Mouse (Mus musculus) thymus, postnatal 0 days (tissue): Measurements from ENCODE around the gene Arhgef18. TPM values are rescaled to one million over a fixed set of nuclear protein-coding genes. Genes with fewer than 3 reads are reported as not detected.
A peak's percentile ranks its signal among the peaks of the same experiment; 100 is the strongest.

Source experiments
- DNase-seq: peaks from one replicate; pipeline ENCODE4 v3.0.0-alpha.2; 2015; ENCODE audit warnings: low spot score
- polyA plus RNA-seq: library from polyadenylated mRNA; unstranded; fragments of >200 nt; fragmentation: Nextera tagmentation; extraction: Ambion mirVana; gene quantifications from 2 replicates; pipeline ENCODE4 v1.2.1, GENCODE M21; 2015

Gene Arhgef18
- 7.3 and 9.2 TPM in 2 replicates for polyA plus RNA-seq

DNA sequence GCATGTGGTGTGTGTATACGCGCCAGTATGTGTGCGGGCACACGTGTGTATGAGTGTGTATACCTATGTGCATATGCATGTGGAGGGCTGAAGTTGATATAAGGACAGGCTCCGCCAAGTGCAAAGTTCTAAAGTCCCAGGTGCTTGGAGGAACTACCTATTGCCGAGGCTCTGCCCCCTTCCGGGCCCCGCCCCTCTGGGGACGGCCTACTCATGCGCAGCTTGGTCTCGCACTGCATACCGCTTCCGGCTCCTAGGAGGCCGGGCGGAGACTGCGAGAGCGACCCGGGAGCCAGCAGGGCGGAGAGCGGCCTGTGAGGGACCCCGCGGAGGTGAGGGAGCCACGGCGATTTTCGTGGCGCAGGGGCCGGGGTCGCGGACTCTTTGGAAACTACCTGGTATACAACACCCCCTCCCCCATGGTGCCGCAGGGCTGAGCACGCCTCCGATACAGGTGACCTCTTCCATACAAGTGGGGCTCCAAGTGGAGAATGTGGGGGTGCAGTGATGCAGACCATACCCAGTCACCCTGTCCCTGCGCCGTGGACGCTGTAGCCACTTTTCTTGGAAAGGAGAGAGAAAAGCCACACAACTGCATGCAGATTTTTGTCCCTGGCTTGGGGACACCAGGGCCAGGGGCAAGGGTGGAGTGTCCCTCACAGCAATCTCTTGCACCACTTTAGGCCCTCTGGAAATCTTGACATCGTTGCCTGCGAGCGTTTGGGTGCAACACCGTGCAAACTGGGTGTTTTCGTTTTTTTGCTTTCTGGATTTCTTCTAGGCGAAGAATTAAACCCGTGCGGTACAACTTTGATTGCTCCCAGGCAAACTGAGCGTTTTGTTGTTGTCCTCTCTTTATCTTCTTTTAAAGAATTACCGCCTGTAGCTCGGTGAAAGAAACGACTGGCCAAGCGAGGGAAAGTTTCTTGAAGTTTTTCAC, at the start of gene Arhgef18:
Arhgef18 (plus strand) TSS at position 236 of the 940 bp plus-strand sequence.
- peak; percentile 91 for DNase-seq

- DNase-seq: no peak
These were observed 47.5 kb upstream of the Arhgef18 start for GRCm38 (mm10) chr8:3345337-3345736.

DNA sequence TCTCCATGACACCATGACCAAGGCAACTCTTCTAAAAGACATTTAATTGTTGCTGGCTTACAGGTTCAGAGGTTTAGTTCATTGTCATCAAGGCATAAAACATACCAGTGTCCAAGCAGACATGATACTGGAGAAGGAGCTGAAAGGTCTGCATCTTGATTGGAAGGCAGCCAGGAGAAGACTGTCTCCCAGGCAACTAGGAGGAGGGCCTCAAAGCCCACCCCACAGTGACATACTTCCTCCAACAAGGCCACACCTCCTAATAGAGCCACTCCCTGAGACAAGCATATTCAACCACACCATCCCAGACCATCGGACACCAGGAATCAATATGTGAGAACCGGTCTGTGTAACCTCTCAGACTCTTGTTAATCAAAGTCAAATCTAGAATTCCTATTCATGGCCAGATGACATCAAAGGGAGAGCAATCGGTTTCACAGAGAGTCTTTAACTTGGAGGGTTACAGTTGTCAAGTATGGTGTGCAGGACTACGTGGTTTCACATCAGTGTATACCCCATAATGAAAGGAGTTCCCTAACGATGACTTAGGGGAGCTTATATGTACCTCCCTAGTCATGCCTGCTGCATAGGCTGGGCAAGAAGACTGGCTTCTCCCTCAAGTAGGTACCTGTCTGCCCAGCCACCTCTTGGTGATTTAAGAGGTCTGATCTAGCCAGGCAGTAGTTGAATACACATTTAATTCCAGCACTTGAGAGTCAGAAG, 46.0 kb upstream of the Arhgef18 start:
- no peak for DNase-seq

DNA sequence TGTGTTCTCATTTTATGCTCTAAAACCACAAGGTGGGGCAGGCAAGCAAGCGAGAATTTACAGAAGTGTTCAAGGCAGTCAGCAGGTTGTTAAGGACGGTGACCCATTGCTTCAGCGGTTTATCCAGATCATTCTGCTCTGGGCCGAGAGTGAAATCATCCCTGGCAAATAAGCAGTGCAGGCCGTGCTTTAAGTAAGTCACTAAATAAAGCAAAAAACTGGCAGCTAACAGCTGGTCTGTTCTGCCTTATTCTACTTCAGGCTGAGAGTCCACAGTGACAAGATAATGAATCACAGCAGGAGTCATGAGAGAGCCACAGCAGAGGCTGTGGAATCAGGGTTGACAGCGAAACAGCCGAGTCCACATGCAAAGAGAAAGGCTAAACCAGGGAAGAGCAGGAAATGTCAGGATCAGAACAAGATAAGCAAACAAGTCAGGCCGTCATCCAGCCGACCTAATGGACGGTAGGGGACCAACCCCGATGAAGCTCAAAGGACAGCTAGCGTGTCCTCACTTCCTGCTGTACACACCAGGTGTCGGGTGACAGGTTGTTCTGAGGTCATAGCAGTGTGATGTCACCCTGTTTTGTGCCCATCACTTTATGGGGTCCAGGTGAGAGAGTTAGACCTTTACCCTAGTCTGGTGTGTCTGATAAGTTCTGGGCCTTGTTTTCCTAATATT, 44.5 kb upstream of the Arhgef18 start:
- no peak for DNase-seq

GRCm38 (mm10) chr8:3350747-3351146, 42.1 kb upstream of the Arhgef18 start:
- no peak for DNase-seq

DNA sequence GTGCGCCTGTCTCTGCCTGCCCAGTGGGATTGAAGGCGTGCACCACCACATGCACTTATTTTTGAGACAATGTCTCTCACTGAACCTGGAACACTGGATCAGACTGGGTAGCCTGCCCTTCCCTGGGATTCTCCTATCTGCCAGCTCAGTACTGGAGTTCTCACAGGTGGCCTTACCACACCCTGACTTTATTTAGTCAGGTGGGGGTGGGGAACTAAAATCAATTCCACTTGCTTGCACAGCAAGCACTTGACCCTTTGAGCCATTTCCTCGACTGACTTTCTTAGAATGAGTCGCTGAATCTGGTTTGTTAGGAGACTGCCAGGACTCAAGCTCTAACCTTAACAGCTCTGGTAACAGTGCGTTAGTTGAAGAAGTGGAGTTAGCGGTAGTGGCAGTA, 40.1 kb upstream of the Arhgef18 start:
- DNase-seq: no peak

- peak; percentile 78 for DNase-seq
These were observed 39.5 kb upstream of the Arhgef18 start, which contains the start of gene A430078G23Rik for GRCm38 (mm10) chr8:3353189-3353810. A430078G23Rik (plus strand) TSS chr8:3353415.

GRCm38 (mm10) chr8:3353811-3354442, 38.9 kb upstream of the Arhgef18 start:
- DNase-seq: peak; percentile 49

GRCm38 (mm10) chr8:3354443-3354812, 38.4 kb upstream of the Arhgef18 start:
- DNase-seq: peak; percentile 70

- peak; percentile 90 for DNase-seq
These were observed 37.2 kb upstream of the Arhgef18 start for GRCm38 (mm10) chr8:3355586-3355985.

- DNase-seq: peak; percentile 69
These were observed 34.7 kb upstream of the Arhgef18 start for GRCm38 (mm10) chr8:3358060-3358459.

GRCm38 (mm10) chr8:3367086-3367485, 25.7 kb upstream of the Arhgef18 start:
- DNase-seq: no peak

- DNase-seq: no peak
These were observed 24.7 kb upstream of the Arhgef18 start for GRCm38 (mm10) chr8:3368091-3368490.

GRCm38 (mm10) chr8:3375748-3376147, 17.1 kb upstream of the Arhgef18 start:
- no peak for DNase-seq

DNA sequence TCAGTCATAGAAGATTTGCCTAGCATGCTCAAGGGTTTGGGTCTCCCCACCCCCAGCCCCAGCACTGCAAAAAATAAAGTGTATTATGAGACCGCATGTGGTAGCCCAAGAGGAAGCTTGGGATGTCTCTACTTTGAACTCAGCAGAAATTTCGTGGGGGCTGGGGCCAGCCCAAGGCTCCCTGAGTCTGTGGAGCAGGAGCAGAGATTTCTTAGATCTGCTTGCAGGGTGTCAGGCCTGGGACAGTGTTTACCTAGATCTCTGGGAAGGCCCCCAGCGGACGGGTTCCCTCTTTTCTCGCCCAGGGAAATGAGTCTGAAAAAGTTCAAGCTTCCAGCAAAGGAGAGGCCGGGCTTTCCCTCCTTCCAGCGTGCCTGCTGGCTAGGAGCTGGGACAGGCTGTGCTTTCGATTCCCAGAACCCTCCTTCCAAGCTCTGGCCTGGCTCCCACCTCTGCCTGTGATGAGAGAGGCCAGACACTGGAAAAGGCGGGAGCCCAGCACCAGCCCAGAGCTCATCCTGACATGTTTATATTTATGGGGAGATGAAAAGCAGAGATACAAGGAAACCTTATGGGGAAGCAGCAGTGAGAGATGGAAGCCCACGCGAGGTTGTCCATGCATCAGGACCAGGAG, 16.0 kb upstream of the Arhgef18 start:
- no peak for DNase-seq

- DNase-seq: peak; percentile 74
These were observed 5.5 kb upstream of the Arhgef18 start for GRCm38 (mm10) chr8:3387286-3387685.

DNA sequence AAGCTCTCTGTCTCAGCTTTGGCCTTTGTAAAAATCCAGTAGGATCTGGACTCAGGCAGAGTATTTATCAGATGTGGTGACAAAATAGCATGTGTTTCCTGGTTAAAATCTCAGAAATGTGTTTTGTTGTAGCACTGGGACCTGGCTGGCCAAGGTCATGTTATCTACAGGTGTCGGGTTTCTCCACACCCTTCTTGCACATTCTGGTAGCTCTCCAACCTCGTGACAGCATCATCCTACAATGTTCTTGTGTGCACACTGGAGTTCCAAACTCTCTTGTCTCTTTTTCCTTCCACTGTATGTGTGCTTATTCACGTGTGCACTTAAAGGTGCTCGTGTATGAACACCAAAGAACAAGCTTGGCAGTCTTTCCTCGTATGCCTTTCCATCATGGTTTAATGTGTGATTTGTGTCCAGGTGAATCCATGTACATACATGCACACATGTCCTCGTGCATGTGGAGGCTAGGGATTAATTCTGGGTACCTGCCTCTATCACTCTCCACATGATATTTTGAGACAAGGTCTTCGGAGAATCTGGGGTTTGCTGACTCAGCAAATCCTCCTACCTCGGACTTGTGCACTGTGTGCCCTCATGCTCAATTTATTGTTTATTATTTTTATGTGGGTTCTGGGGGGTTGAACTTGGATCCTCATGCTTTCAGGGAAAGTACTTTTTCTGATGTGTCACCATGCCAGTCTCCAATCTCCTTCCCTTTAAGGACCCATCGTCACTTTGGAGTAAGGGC, 4.0 kb upstream of the Arhgef18 start:
- DNase-seq: no peak

DNA sequence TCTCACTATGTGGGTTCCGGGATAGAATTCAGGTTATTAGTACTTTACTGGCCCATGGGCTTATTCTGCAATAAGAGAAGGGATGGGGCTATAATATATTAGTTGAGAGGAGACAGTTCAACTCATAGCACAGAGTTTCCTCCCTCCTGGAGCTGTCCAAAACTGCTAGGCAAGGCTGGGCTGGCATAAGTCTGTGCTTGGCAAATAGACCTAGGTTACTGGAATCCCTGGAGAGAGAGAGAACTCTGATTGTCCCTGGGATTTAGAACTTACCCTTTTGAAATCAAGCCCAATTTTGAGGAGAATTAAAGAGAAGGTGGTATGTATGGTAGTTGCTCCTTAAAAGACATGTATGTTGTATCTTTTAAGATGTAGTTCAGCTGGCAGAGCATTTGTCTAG, 3.3 kb upstream of the Arhgef18 start:
- no peak for DNase-seq

- no peak for DNase-seq
These were observed 513 bp upstream of the Arhgef18 start for GRCm38 (mm10) chr8:3392293-3392692.
